Mouse (Mus musculus): ENCODE measurements around the gene Xylb.

- TF ChIP-seq CTCF (IDR thresholded peaks at IDR 0.05; ENCODE audit: borderline replicate concordance, control insufficient read depth, extremely low read depth, insufficient read depth, low read length, poor library complexity), result 0 out of 2 replicates have a peak, but pooled peaks have one; percentile 42
- peak; percentile 53 for TF ChIP-seq POLR2A (IDR thresholded peaks at IDR 0.05; ENCODE audit: control insufficient read depth, extremely low read depth, insufficient read depth, low read length, poor library complexity)
Measured at GRCm38 (mm10) chr9:119322289-119323259, 34.6 kb upstream of the Xylb start, which contains the start of gene Oxsr1.
